Mouse (Mus musculus) neural tube, embryonic 11.5 days (tissue): ENCODE measurements at regions not wholly inside any gene's neighbourhood (a gene's known extent, or its start where the extent isn't known, plus 50 kb on each side); places are given as distances from the start of the nearest gene placed in this dataset.

ENCODE experiments used
- ATAC-seq: fragments of 200-750 bp; cut with Nextera tagmentation; 2 replicates; pipeline ENCODE4 v1.8.0; 2017; ENCODE audit warnings: moderate number of reproducible peaks, mild to moderate bottlenecking, moderate TSS enrichment, moderate library complexity; ENCODE audit not compliant: insufficient read depth, low FRiP score, low TSS enrichment
- DNase-seq: peaks from one replicate; pipeline ENCODE4 v3.0.0-alpha.2; 2015; ENCODE audit warnings: low spot score
- H3K27ac ChIP-seq: fragments of 300-500 bp; sonication (generic); 2 replicates; pipeline ENCODE4 v1.5.1; 2014; ENCODE audit warnings: low read depth, mild to moderate bottlenecking, low read length
- H3K27me3 ChIP-seq: fragments of 300-500 bp; sonication (generic); 2 replicates; pipeline ENCODE4 v1.6.1; 2014; ENCODE audit warnings: mild to moderate bottlenecking, low read length, mixed read lengths; ENCODE audit not compliant: control insufficient read depth, insufficient read depth
- H3K36me3 ChIP-seq: fragments of 300-500 bp; sonication (generic); 2 replicates; pipeline ENCODE4 v1.6.1; 2014; ENCODE audit warnings: mild to moderate bottlenecking, low read length, moderate library complexity, mixed read lengths; ENCODE audit not compliant: control insufficient read depth, insufficient read depth
- H3K4me1 ChIP-seq: fragments of 300-500 bp; sonication (generic); 2 replicates; pipeline ENCODE4 v1.6.1; 2014; ENCODE audit warnings: low read length, mixed read lengths; ENCODE audit not compliant: control insufficient read depth, insufficient read depth
- H3K4me2 ChIP-seq: fragments of 300-500 bp; sonication (generic); 2 replicates; pipeline ENCODE4 v1.6.1; 2014; ENCODE audit warnings: low read depth, mild to moderate bottlenecking, moderate library complexity
- H3K4me3 ChIP-seq: fragments of 300-500 bp; sonication (generic); 2 replicates; pipeline ENCODE4 v1.5.1; 2014; ENCODE audit warnings: low read depth, low read length
- H3K9ac ChIP-seq: fragments of 300-500 bp; sonication (generic); 2 replicates; pipeline ENCODE4 v1.6.1; 2014; ENCODE audit warnings: mild to moderate bottlenecking, low read length
- H3K9me3 ChIP-seq: fragments of 300-500 bp; sonication (generic); 2 replicates; pipeline ENCODE4 v1.6.1; 2016; ENCODE audit warnings: low read length; ENCODE audit not compliant: control insufficient read depth
- WGBS: fragments of 180-500 bp; shearing (Covaris S2); extraction: QIAGEN DNeasy Blood & Tissue Kit; methylation state at CpG from one replicate; pipeline ENCODE4 v1.1.7; 2014; 5-methylcytosine and 5-hydroxymethylcytosine counted together

GRCm38 (mm10) chr9:61478862-61479261 lies 106.7 kb downstream of the Tle3 start:
- WGBS, result 27% methylated on average over 9 of the region's 9 CpGs
- H3K36me3 ChIP-seq, result no peaks in the 10 kb centered on the region
- no peak overlapping the region for H3K9ac ChIP-seq
- H3K4me1 ChIP-seq, result no peaks in the 10 kb centered on the region
- no peak for DNase-seq
- no peaks in the 10 kb centered on the region for H3K9me3 ChIP-seq
- H3K27ac ChIP-seq, result no peak overlapping the region
- ATAC-seq, result no peak
- H3K27me3 ChIP-seq, result no peaks in the 10 kb centered on the region
- H3K4me2 ChIP-seq, result no peak overlapping the region
- H3K4me3 ChIP-seq, result no peak overlapping the region

- no peak overlapping the region for H3K27ac ChIP-seq
- H3K9ac ChIP-seq, result no peak overlapping the region
- no peaks in the 10 kb centered on the region for H3K27me3 ChIP-seq
- WGBS, result 62% methylated on average over 4 of the region's 4 CpGs
- ATAC-seq (no peak), DNase-seq (no peak)
- H3K4me1 ChIP-seq, result no peaks in the 10 kb centered on the region
- H3K4me3 ChIP-seq, result no peak overlapping the region
- no peaks in the 10 kb centered on the region for H3K36me3 ChIP-seq
- H3K9me3 ChIP-seq, result no peaks in the 10 kb centered on the region
- H3K4me2 ChIP-seq, result no peak overlapping the region
Measured at GRCm38 (mm10) chr9:61476351-61476750, 104.2 kb downstream of the Tle3 start.

- Histone ChIP-seq H3K4me2 (no peak overlapping the region), H3K9me3 (no peaks in the 10 kb centered on the region), H3K9ac (no peak overlapping the region), H3K27me3 (no peaks in the 10 kb centered on the region), H3K4me1 (peaks cover 16% of the 10 kb centered on the region), H3K27ac (0 out of 2 replicates have a peak overlapping the region, but pooled peaks have one; percentile 35), H3K36me3 (no peaks in the 10 kb centered on the region), H3K4me3 (no peak overlapping the region)
- ATAC-seq (no peak), DNase-seq (peak; percentile 52)
- WGBS, result 20% methylated on average over 6 of the region's 6 CpGs
Measured at GRCm38 (mm10) chr9:61470815-61471505, 98.8 kb downstream of the Tle3 start.

- H3K9ac ChIP-seq, result no peak overlapping the region
- no peaks in the 10 kb centered on the region for H3K27me3 ChIP-seq
- peak; percentile 71 for ATAC-seq
- 44% methylated on average over 11 of the region's 11 CpGs for WGBS
- peaks cover 16% of the 10 kb centered on the region for H3K4me1 ChIP-seq
- H3K4me3 ChIP-seq, result no peak overlapping the region
- peaks cover 3% of the 10 kb centered on the region; the same call in 1 of the 2 replicates for H3K9me3 ChIP-seq
- DNase-seq, result peak; percentile 39
- no peaks in the 10 kb centered on the region for H3K36me3 ChIP-seq
- no peak overlapping the region; the same call in 1 of the 2 replicates for H3K4me2 ChIP-seq
- H3K27ac ChIP-seq, result peak overlapping the region; percentile 62
Measured at GRCm38 (mm10) chr9:61468897-61469509, 96.8 kb downstream of the Tle3 start.

- Histone ChIP-seq H3K4me1 (peaks cover 16% of the 10 kb centered on the region), H3K27me3 (no peaks in the 10 kb centered on the region), H3K9me3 (peaks cover 3% of the 10 kb centered on the region; the same call in 1 of the 2 replicates), H3K27ac (peak overlapping the region; percentile 62), H3K4me3 (no peak overlapping the region), H3K36me3 (no peaks in the 10 kb centered on the region), H3K9ac (no peak overlapping the region), H3K4me2 (no peak overlapping the region)
- ATAC-seq (peak; percentile 78), DNase-seq (peak; percentile 77)
- WGBS, result 18% methylated on average over 6 of the region's 6 CpGs
Measured at GRCm38 (mm10) chr9:61468368-61468848, 96.2 kb downstream of the Tle3 start.
